Mouse (Mus musculus) heart, embryonic 11.5 days (tissue): ENCODE data around the gene Selenow. TPM values are rescaled to one million over a fixed set of nuclear protein-coding genes. Genes with fewer than 3 reads are reported as not detected.

Source experiments
- ATAC-seq: fragments of 200-750 bp; cut with Nextera tagmentation; replicated peaks from 2 replicates; pipeline ENCODE4 v1.8.0; 2017; ENCODE audit warnings: moderate library complexity; ENCODE audit not compliant: insufficient number of reproducible peaks, low FRiP score, low TSS enrichment
- H3K27ac ChIP-seq: fragments of 300-500 bp; sonication (generic); 2 replicates; pipeline ENCODE4 v1.5.1; 2014; ENCODE audit warnings: mild to moderate bottlenecking, low read depth, low read length
- H3K27me3 ChIP-seq: fragments of 300-500 bp; sonication (generic); 2 replicates; pipeline ENCODE4 v1.6.1; 2014; ENCODE audit warnings: mild to moderate bottlenecking, low read length, mixed read lengths; ENCODE audit not compliant: control insufficient read depth, insufficient read depth
- H3K36me3 ChIP-seq: fragments of 300-500 bp; sonication (generic); 2 replicates; pipeline ENCODE4 v1.6.1; 2014; ENCODE audit warnings: mild to moderate bottlenecking, low read length, moderate library complexity, mixed read lengths; ENCODE audit not compliant: control insufficient read depth, insufficient read depth
- H3K4me1 ChIP-seq: fragments of 300-500 bp; sonication (generic); 2 replicates; pipeline ENCODE4 v1.6.1; 2014; ENCODE audit warnings: low read length; ENCODE audit not compliant: control insufficient read depth, insufficient read depth
- H3K4me2 ChIP-seq: fragments of 300-500 bp; sonication (generic); 2 replicates; pipeline ENCODE4 v1.6.1; 2014; ENCODE audit warnings: mild to moderate bottlenecking, moderate library complexity
- H3K4me3 ChIP-seq: fragments of 300-500 bp; sonication (generic); 2 replicates; pipeline ENCODE4 v1.5.1; 2014; ENCODE audit warnings: low read depth, low read length
- H3K9ac ChIP-seq: fragments of 300-500 bp; sonication (generic); 2 replicates; pipeline ENCODE4 v1.6.1; 2014; ENCODE audit warnings: mild to moderate bottlenecking, low read depth, low read length, moderate library complexity
- H3K9me3 ChIP-seq: fragments of 300-500 bp; sonication (generic); replicated peaks from 2 replicates; pipeline ENCODE4 v1.6.1; 2016; ENCODE audit warnings: low read length; ENCODE audit not compliant: control insufficient read depth
- WGBS: fragments of 180-500 bp; shearing (Covaris S2); extraction: QIAGEN DNeasy Blood & Tissue Kit; methylation state at CpG from one replicate; pipeline ENCODE4 v1.1.7; 2014; ENCODE audit not compliant: insufficient replicate concordance; 5-methylcytosine and 5-hydroxymethylcytosine counted together
- polyA plus RNA-seq: library from polyadenylated mRNA; unstranded; fragments of >200 nt; fragmentation: Nextera tagmentation; extraction: Ambion mirVana; gene quantifications from 2 replicates; pipeline ENCODE4 v1.2.1, GENCODE M21; 2014

Selenow gene
- polyA plus RNA-seq, 1 experiment from 2014 or later: 726 TPM

- Histone ChIP-seq H3K27me3 (no peaks in the 10 kb centered on the region), H3K36me3 (no peaks in the 10 kb centered on the region), H3K9ac (no peak overlapping the region), H3K4me1 (no peaks in the 10 kb centered on the region), H3K4me2 (no peak overlapping the region), H3K4me3 (no peak overlapping the region), H3K27ac (no peak overlapping the region), H3K9me3 (no peaks in the 10 kb centered on the region)
- ATAC-seq: no peak
- 78% methylated on average over 1 of the region's 1 CpGs for WGBS
These were observed 15.6 kb downstream of the Selenow start for GRCm38 (mm10) chr7:15906602-15907001.

GRCm38 (mm10) chr7:15905861-15906260, 16.3 kb downstream of the Selenow start:
- no peak for ATAC-seq
- no peaks in the 10 kb centered on the region for H3K36me3 ChIP-seq
- no peak overlapping the region for H3K27ac ChIP-seq
- no peak overlapping the region for H3K4me3 ChIP-seq
- no peak overlapping the region for H3K4me2 ChIP-seq
- no peaks in the 10 kb centered on the region for H3K4me1 ChIP-seq
- no peaks in the 10 kb centered on the region for H3K9me3 ChIP-seq
- 73% methylated on average over 7 of the region's 7 CpGs for WGBS
- H3K27me3 ChIP-seq: no peaks in the 10 kb centered on the region
- no peak overlapping the region for H3K9ac ChIP-seq

GRCm38 (mm10) chr7:15901366-15902048, 20.7 kb downstream of the Selenow start:
- Histone ChIP-seq H3K36me3 (no peaks in the 10 kb centered on the region), H3K9me3 (no peaks in the 10 kb centered on the region), H3K4me1 (no peaks in the 10 kb centered on the region), H3K9ac (no peak overlapping the region), H3K27me3 (no peaks in the 10 kb centered on the region), H3K27ac (no peak overlapping the region), H3K4me2 (no peak overlapping the region), H3K4me3 (no peak overlapping the region)
- WGBS: 76% methylated on average over 9 of the region's 9 CpGs
- no peak for ATAC-seq

GRCm38 (mm10) chr7:15894251-15894650, 28.0 kb downstream of the Selenow start:
- no peak overlapping the region for H3K4me3 ChIP-seq
- H3K27ac ChIP-seq: no peak overlapping the region
- no peak for ATAC-seq
- 72% methylated on average over 1 of the region's 1 CpGs for WGBS
- no peaks in the 10 kb centered on the region for H3K9me3 ChIP-seq
- no peak overlapping the region for H3K4me2 ChIP-seq
- H3K4me1 ChIP-seq: no peaks in the 10 kb centered on the region
- no peak overlapping the region for H3K9ac ChIP-seq
- no peaks in the 10 kb centered on the region for H3K36me3 ChIP-seq
- no peaks in the 10 kb centered on the region for H3K27me3 ChIP-seq

- no peak for ATAC-seq
- WGBS: 77% methylated on average over 2 of the region's 2 CpGs
- no peaks in the 10 kb centered on the region for H3K36me3 ChIP-seq
These were observed 38.1 kb downstream of the Selenow start for GRCm38 (mm10) chr7:15884127-15884526.

GRCm38 (mm10) chr7:15882317-15882716, 39.9 kb downstream of the Selenow start, which contains the start of gene Crxos:
TSS of gene Crxos (plus strand) at chr7:15882617.
- no peaks in the 10 kb centered on the region for H3K4me1 ChIP-seq
- no peaks in the 10 kb centered on the region for H3K36me3 ChIP-seq
- no peak within 1 kb of the TSS for H3K4me3 ChIP-seq
- H3K9ac ChIP-seq: no peak within 1 kb of the TSS
- H3K27me3 ChIP-seq: no peaks in the 10 kb centered on the region
- H3K9me3 ChIP-seq: no peaks in the 10 kb centered on the region
- no peak within 1 kb of the TSS for H3K4me2 ChIP-seq
- WGBS: 60% methylated on average over 2 of the region's 2 CpGs
- no peak for ATAC-seq
- no peak within 1 kb of the TSS for H3K27ac ChIP-seq

More at GRCm38 (mm10) chr7:15884127-15884526, 38.1 kb downstream of the Selenow start:
- H3K4me3 ChIP-seq: no peak overlapping the region
- no peak overlapping the region for H3K27ac ChIP-seq
- H3K9ac ChIP-seq: no peak overlapping the region
- no peaks in the 10 kb centered on the region for H3K4me1 ChIP-seq
- H3K27me3 ChIP-seq: no peaks in the 10 kb centered on the region
- H3K9me3 ChIP-seq: no peaks in the 10 kb centered on the region
- H3K4me2 ChIP-seq: no peak overlapping the region

- 55% methylated on average over 3 of the region's 3 CpGs for WGBS
- H3K9me3 ChIP-seq: no peaks in the 10 kb centered on the region
- H3K27me3 ChIP-seq: no peaks in the 10 kb centered on the region
- no peak overlapping the region for H3K4me3 ChIP-seq
- H3K4me2 ChIP-seq: no peak overlapping the region
- H3K4me1 ChIP-seq: no peaks in the 10 kb centered on the region
- no peak for ATAC-seq
- no peak overlapping the region for H3K9ac ChIP-seq
- H3K27ac ChIP-seq: no peak overlapping the region
- H3K36me3 ChIP-seq: no peaks in the 10 kb centered on the region
These were observed 40.4 kb downstream of the Selenow start for GRCm38 (mm10) chr7:15881831-15882230.

- Histone ChIP-seq H3K27ac (no peak overlapping the region), H3K9me3 (no peaks in the 10 kb centered on the region), H3K9ac (no peak overlapping the region), H3K4me2 (no peak overlapping the region), H3K36me3 (no peaks in the 10 kb centered on the region), H3K4me1 (no peaks in the 10 kb centered on the region), H3K27me3 (no peaks in the 10 kb centered on the region), H3K4me3 (no peak overlapping the region)
- no peak for ATAC-seq
- 12% methylated on average over 7 of the region's 7 CpGs for WGBS
These were observed 40.8 kb downstream of the Selenow start for GRCm38 (mm10) chr7:15881388-15881787.

- H3K9ac ChIP-seq: no peak within 1 kb of the TSS
- H3K4me3 ChIP-seq: no peak within 1 kb of the TSS
- no peaks in the 10 kb centered on the region for H3K27me3 ChIP-seq
- H3K36me3 ChIP-seq: no peaks in the 10 kb centered on the region
- ATAC-seq: no peak
- no peak within 1 kb of the TSS for H3K4me2 ChIP-seq
- H3K27ac ChIP-seq: no peak within 1 kb of the TSS
- H3K4me1 ChIP-seq: no peaks in the 10 kb centered on the region
- WGBS: 31% methylated on average over 4 of the region's 4 CpGs
- H3K9me3 ChIP-seq: no peaks in the 10 kb centered on the region
These were observed 42.4 kb downstream of the Selenow start, which contains the start of gene Crx for GRCm38 (mm10) chr7:15879756-15880155. TSS of gene Crx (minus strand) at chr7:15879968.
